26 mouse cellular contexts compared by ENCODE assay signal in the genomic region with DNA sequence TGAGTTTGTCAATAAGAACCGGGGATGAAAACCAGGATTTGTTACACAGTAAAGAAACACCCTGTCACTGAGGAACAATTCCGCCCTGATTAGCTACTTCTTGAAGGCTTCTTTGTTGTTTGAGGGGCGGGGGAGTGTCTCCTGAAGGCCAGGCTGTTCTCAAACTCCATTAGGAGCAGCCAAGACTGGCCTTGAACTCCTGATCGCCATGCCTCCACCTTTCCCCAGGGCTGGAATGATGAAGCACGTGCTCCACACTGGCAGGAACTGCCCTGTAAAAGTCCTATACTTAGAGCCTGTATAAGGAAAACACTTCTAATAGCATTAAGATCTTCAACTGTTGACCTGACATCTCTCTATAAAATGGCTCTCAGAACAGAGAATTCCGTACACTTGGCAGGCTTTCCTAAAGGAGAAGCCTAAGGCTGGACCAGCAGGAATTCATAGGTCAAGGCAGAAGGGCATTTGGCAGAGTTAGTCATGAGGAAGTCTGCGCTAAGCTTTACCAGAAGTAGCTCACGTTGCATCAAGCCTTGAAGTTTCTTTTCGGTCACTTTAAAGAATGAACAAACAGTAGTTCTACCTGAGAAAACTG. TPM values are rescaled to one million over a fixed set of nuclear protein-coding genes. Genes with fewer than 3 reads are reported as not detected.
DNase-seq lines count a peak whose midpoint lies in the region; ATAC-seq and TF ChIP-seq lines count a peak whose summit lies in the region.
"Had no signal": no experiment of that assay in that cellular context is flagged by ENCODE, and none has a peak within 500 bp of the region (broad histone marks: within the 10 kb centered on the region; RNA-seq: fewer than 3 reads in every experiment).

No protein-coding gene starts in this region.

- no peaks in the 10 kb centered on the region for H3K9me3 ChIP-seq in lung, embryonic 15.5 days
- no peaks in the 10 kb centered on the region for H3K9me3 ChIP-seq in ES-Bruce4 (replicated peaks; ENCODE audit: control insufficient read depth, insufficient read depth, low read length, poor library complexity, severe bottlenecking)
- H3K9me3 ChIP-seq: embryonic facial prominence, embryonic 12.5 days; forebrain, embryonic 13.5 days; heart, embryonic 15.5 days; midbrain, embryonic 15.5 days had no signal

- no peak overlapping the region for H3K9ac ChIP-seq in lung, embryonic 15.5 days
- peak overlapping the region; percentile 56; the same call in 1 of the 2 replicates for H3K9ac ChIP-seq in ES-Bruce4 (ENCODE audit: low read depth, poor library complexity, severe bottlenecking)
- H3K9ac ChIP-seq: embryonic facial prominence, embryonic 12.5 days; forebrain, embryonic 13.5 days; heart, embryonic 15.5 days; midbrain, embryonic 15.5 days had no signal

- H3K27me3 ChIP-seq in lung, embryonic 15.5 days: no peaks in the 10 kb centered on the region
- no peaks in the 10 kb centered on the region for H3K27me3 ChIP-seq in ES-Bruce4 (ENCODE audit: control insufficient read depth, insufficient read depth, low read length, poor library complexity, severe bottlenecking)
- H3K27me3 ChIP-seq: embryonic facial prominence, embryonic 12.5 days; forebrain, embryonic 13.5 days; heart, embryonic 15.5 days; midbrain, embryonic 15.5 days had no signal

- H3K4me1 ChIP-seq in lung, embryonic 15.5 days: no peaks in the 10 kb centered on the region
- peaks cover 3% of the 10 kb centered on the region for H3K4me1 ChIP-seq in ES-Bruce4 (ENCODE audit: control insufficient read depth, insufficient read depth, low read length)
- H3K4me1 ChIP-seq: forebrain, embryonic 13.5 days; heart, embryonic 15.5 days had no signal

- no peak for TF ChIP-seq POLR2A in ES-Bruce4 (IDR thresholded peaks at IDR 0.05; ENCODE audit: insufficient read depth, low read length)

- TF ChIP-seq EP300 in ES-Bruce4 (IDR thresholded peaks at IDR 0.05; ENCODE audit: insufficient read depth, low read depth, low read length): peak; percentile 66; the same call in 1 of the 2 replicates

- H3K4me3 ChIP-seq in lung, embryonic 15.5 days: no peak overlapping the region
- H3K4me3 ChIP-seq in ES-Bruce4 (ENCODE audit: low read depth, low read length): no peak overlapping the region
- H3K4me3 ChIP-seq: embryonic facial prominence, embryonic 12.5 days; erythroblast, embryonic 14.5 days; forebrain, embryonic 13.5 days; heart, embryonic 15.5 days; midbrain, embryonic 15.5 days had no signal

- WGBS in lung, embryonic 15.5 days: 41% methylated on average over 9 of the region's 9 CpGs

- H3K27ac ChIP-seq in lung, embryonic 15.5 days: 0 out of 2 replicates have a peak overlapping the region, but pooled peaks have one; percentile 10
- peak overlapping the region; percentile 89 for H3K27ac ChIP-seq in ES-Bruce4 (ENCODE audit: insufficient read depth, low read length)
- H3K27ac ChIP-seq: embryonic facial prominence, embryonic 12.5 days; forebrain, embryonic 13.5 days; heart, embryonic 15.5 days; hindbrain, postnatal 0 days; midbrain, embryonic 15.5 days had no signal

- no peak for ATAC-seq in lung, embryonic 15.5 days (ENCODE audit: borderline replicate concordance, extremely low read depth, low FRiP score, low TSS enrichment)
- ATAC-seq: forebrain, embryonic 13.5 days; hindbrain, postnatal 0 days; midbrain, embryonic 15.5 days; Patski had no signal

- peak; percentile 19 for DNase-seq in adrenal gland, postnatal 14 days
- no peak for DNase-seq in adrenal gland, adult 8-10 months
- no peak for DNase-seq in lung, postnatal 25 days (ENCODE audit: low spot score)
- DNase-seq in kidney, postnatal 14 days: peak; percentile 30
- no peak for DNase-seq in B cell, adult 2 months
- DNase-seq in gastrocnemius, postnatal 10 days: no peak
- DNase-seq: cerebellum, adult 11 months; cerebellum, postnatal 10 days; gastrocnemius, postnatal 25 days; left cerebral cortex, postnatal 4 days; liver; retina, postnatal 1 day; right cerebral cortex, postnatal 4 days; thymus, postnatal 25 days had no signal

- no peaks in the 10 kb centered on the region for H3K36me3 ChIP-seq in lung, embryonic 15.5 days
- H3K36me3 ChIP-seq in ES-Bruce4 (ENCODE audit: control insufficient read depth, insufficient read depth, low read length, poor library complexity, severe bottlenecking): no peaks in the 10 kb centered on the region
- H3K36me3 ChIP-seq: embryonic facial prominence, embryonic 12.5 days; heart, embryonic 15.5 days; midbrain, embryonic 15.5 days had no signal

- no peak for TF ChIP-seq CTCF in ES-Bruce4 (IDR thresholded peaks at IDR 0.05; ENCODE audit: low read depth, low read length)

- H3K4me2 ChIP-seq in lung, embryonic 15.5 days: no peak overlapping the region
- H3K4me2 ChIP-seq: embryonic facial prominence, embryonic 12.5 days; forebrain, embryonic 13.5 days; heart, embryonic 15.5 days; midbrain, embryonic 15.5 days had no signal

RNA-seq across cellular contexts. Expression of gene Ccdc160, which starts 6.1 kb away (rescaled TPM):
- total RNA-seq in adrenal gland, postnatal 14 days (2021): 15.5 and 18.1 TPM in 2 replicates
- 10 to 100 TPM; 23.5 to 51.4 (median 36.7) TPM for total RNA-seq in adrenal gland, adult 8-10 months (2022)
- polyA plus RNA-seq in lung, embryonic 15.5 days (2015; fragmentation: Nextera tagmentation; extraction: Ambion mirVana): 2.8 and 3.6 TPM in 2 replicates
- polyA plus RNA-seq in ES-Bruce4 (2011; ENCODE audit: insufficient read depth, insufficient read length, low read depth, missing spikeins): 4.3 and 6.0 TPM in 2 replicates
- under 1 TPM; 0.23 to 0.40 TPM for total RNA-seq in gastrocnemius, postnatal 10 days (2021)
- total RNA-seq: gastrocnemius, postnatal 25 days; megakaryocyte progenitor cell, adult 5-6 weeks; neutrophil, adult 5-6 weeks had no signal
- polyA plus RNA-seq: C2C12; erythroblast, embryonic 14.5 days had no signal

Comparison
In these comparisons a context has a peak if more than half of its experiments do, and no peak if none do; other contexts are left out.
1. DNase-seq: peak in adrenal gland, postnatal 14 days (single experiment) and kidney, postnatal 14 days (single experiment); none in adrenal gland, adult 8-10 months (single experiment), lung, postnatal 25 days (single experiment), B cell, adult 2 months (0 of 2) and gastrocnemius, postnatal 10 days (single experiment).
2. RNA of gene Ccdc160, which starts 6.1 kb away (total RNA-seq): 23.5 to 51.4 TPM in adrenal gland, adult 8-10 months and 15.5 to 18.1 TPM in adrenal gland, postnatal 14 days; 0.23 to 0.40 TPM in gastrocnemius, postnatal 10 days; every median in the first group is over 10 times any median in the second.